In genomic region chr1:149960734-149961424, GRCm38 (mm10) we compare ENCODE assay signal across 8 mouse cellular contexts. TPM values are rescaled to one million over a fixed set of nuclear protein-coding genes. Genes with fewer than 3 reads are reported as not detected.
DNase-seq lines count a peak whose midpoint lies in the region; ATAC-seq lines count a peak whose summit lies in the region.

Gene Pla2g4a, minus strand, starts transcription at chr1:149961290.

- no peaks in the 10 kb centered on the region; the same call in 1 of the 2 replicates for H3K4me1 ChIP-seq in intestine, embryonic 14.5 days (replicated peaks; ENCODE audit: control insufficient read depth, insufficient read depth, low read length)
- H3K4me1 ChIP-seq in midbrain, embryonic 15.5 days = 0 out of 2 replicates have a peak, but pooled peaks cover 4% of the 10 kb centered on the region

- peak; percentile 86 for DNase-seq in NIH3T3 (ENCODE audit: low read depth)
- peak; percentile 28 for DNase-seq in embryo, embryonic 10 days (ENCODE audit: low spot score)
- peak; percentile 20 for DNase-seq in gastrocnemius, postnatal 14 days
- peak; percentile 66 for DNase-seq in intestine, embryonic 14.5 days (ENCODE audit: low spot score)
- peak; percentile 71 for DNase-seq in liver
- DNase-seq in splenic B cell, adult 2 months (ENCODE audit: low read depth, low spot score) = peak; percentile 33

- intact Hi-C loops in gastrocnemius, postnatal 14 days (cut with DNase I; ENCODE audit: low total_unique reads) = no loop called here

- H3K9me3 ChIP-seq in intestine, embryonic 14.5 days (ENCODE audit: control insufficient read depth, low read length) = no peaks in the 10 kb centered on the region
- no peaks in the 10 kb centered on the region for H3K9me3 ChIP-seq in midbrain, embryonic 15.5 days

- H3K9ac ChIP-seq in intestine, embryonic 14.5 days (ENCODE audit: low read length) = peak within 1 kb of the TSS; percentile 48
- no peak within 1 kb of the TSS for H3K9ac ChIP-seq in midbrain, embryonic 15.5 days

- H3K27me3 ChIP-seq in intestine, embryonic 14.5 days (replicated peaks; ENCODE audit: control insufficient read depth, insufficient read depth, low read length) = no peaks in the 10 kb centered on the region
- H3K27me3 ChIP-seq in midbrain, embryonic 15.5 days (replicated peaks) = no peaks in the 10 kb centered on the region
- no peaks in the 10 kb centered on the region for H3K27me3 ChIP-seq in splenic B cell, adult 2 months (ENCODE audit: control insufficient read depth, insufficient read depth, low read length, poor library complexity, severe bottlenecking)

- ATAC-seq in intestine, embryonic 14.5 days (replicated peaks; ENCODE audit: low FRiP score, low TSS enrichment, low read depth) = peak; percentile 84
- peak; percentile 50; the same call in 1 of the 2 replicates for ATAC-seq in midbrain, embryonic 15.5 days (replicated peaks)
- ATAC-seq in cerebellum, adult (ENCODE audit: insufficient number of reproducible peaks, low FRiP score, low TSS enrichment) = no peak

- H3K36me3 ChIP-seq in intestine, embryonic 14.5 days (ENCODE audit: control insufficient read depth, insufficient read depth, low read length) = no peaks in the 10 kb centered on the region
- H3K36me3 ChIP-seq in midbrain, embryonic 15.5 days (replicated peaks) = no peaks in the 10 kb centered on the region
- no peaks in the 10 kb centered on the region for H3K36me3 ChIP-seq in splenic B cell, adult 2 months (ENCODE audit: control insufficient read depth, insufficient read depth, low read length, poor library complexity, severe bottlenecking)

- peak within 1 kb of the TSS; percentile 56 for H3K4me2 ChIP-seq in intestine, embryonic 14.5 days (ENCODE audit: low read length)
- peak within 1 kb of the TSS; percentile 45 for H3K4me2 ChIP-seq in midbrain, embryonic 15.5 days

- H3K4me3 ChIP-seq in intestine, embryonic 14.5 days (ENCODE audit: low read depth, low read length) = peak within 1 kb of the TSS; percentile 49
- peak within 1 kb of the TSS; percentile 20 for H3K4me3 ChIP-seq in midbrain, embryonic 15.5 days

- 9% methylated on average over 15 of the region's 15 CpGs for WGBS in intestine, embryonic 14.5 days
- 30% methylated on average over 15 of the region's 15 CpGs for WGBS in midbrain, embryonic 15.5 days

- peak within 1 kb of the TSS; percentile 74 for H3K27ac ChIP-seq in intestine, embryonic 14.5 days (ENCODE audit: low read depth)
- no peak within 1 kb of the TSS for H3K27ac ChIP-seq in midbrain, embryonic 15.5 days

RNA-seq across cellular contexts. Expression of gene Pla2g4a, which starts in this region (rescaled TPM):
- total RNA-seq in gastrocnemius, postnatal 14 days (2021) = 1 to 10 TPM; 2.8 to 3.8 TPM
- 39.1 and 46.3 TPM in 2 replicates for polyA plus RNA-seq in intestine, embryonic 14.5 days (2014; fragmentation: Nextera tagmentation; extraction: Ambion mirVana)
- 0.74 and 0.96 TPM in 2 replicates for polyA plus RNA-seq in midbrain, embryonic 15.5 days (2015; fragmentation: Nextera tagmentation; extraction: Ambion mirVana)

Comparison
In these comparisons a context has a peak if more than half of its experiments do, and no peak if none do; other contexts are left out.
1. RNA of gene Pla2g4a (polyA plus RNA-seq): 39.1 to 46.3 TPM in intestine, embryonic 14.5 days; 0.74 to 0.96 TPM in midbrain, embryonic 15.5 days; every median in the first group is over 10 times any median in the second.
2. Peak in ATAC-seq, H3K4me3 ChIP-seq and H3K4me2 ChIP-seq in midbrain, embryonic 15.5 days; RNA of the gene not detected or under 1 TPM.
3. DNase-seq: peak in every context shown above with its lines; median percentile 86 in NIH3T3; 71 in liver; 66 in intestine, embryonic 14.5 days; 33 in splenic B cell, adult 2 months; 28 in embryo, embryonic 10 days; 20 in gastrocnemius, postnatal 14 days.